In the genomic region with DNA sequence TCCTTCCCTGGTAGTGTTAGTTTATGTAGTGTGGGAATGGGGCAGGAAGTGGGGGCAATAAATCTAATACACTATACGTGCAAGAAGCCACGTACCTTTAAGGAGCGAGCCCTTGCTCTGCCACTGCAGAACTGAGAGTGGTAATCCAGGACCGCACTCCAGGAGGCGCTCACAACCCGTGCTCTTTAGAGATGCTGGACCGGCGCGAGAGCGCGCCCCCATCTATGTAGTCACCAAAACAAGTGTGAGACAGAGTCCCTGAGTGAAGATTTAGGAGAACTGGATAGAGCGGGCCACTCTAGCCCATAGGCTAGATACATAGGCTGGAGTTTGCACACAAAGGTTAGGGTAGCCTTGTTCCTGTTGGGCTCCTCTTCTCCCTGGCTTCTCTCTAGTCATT, we compare ENCODE assay signal across 9 mouse cellular contexts. TPM values are rescaled to one million over a fixed set of nuclear protein-coding genes. Genes with fewer than 3 reads are reported as not detected.
DNase-seq lines count a peak whose midpoint lies in the region; ATAC-seq and TF ChIP-seq lines count a peak whose summit lies in the region.
"Had no signal": no experiment of that assay in that cellular context is flagged by ENCODE, and none has a peak within 500 bp of the region (broad histone marks: within the 10 kb centered on the region; RNA-seq: fewer than 3 reads in every experiment).

No protein-coding gene starts in this region.

- peak; percentile 91 for TF ChIP-seq CTCF in ES-Bruce4 (IDR thresholded peaks at IDR 0.05; ENCODE audit: low read depth, low read length)

- TF ChIP-seq POLR2A in ES-Bruce4 (IDR thresholded peaks at IDR 0.05; ENCODE audit: insufficient read depth, low read length): no peak

- no peaks in the 10 kb centered on the region for H3K4me1 ChIP-seq in ES-Bruce4 (ENCODE audit: control insufficient read depth, insufficient read depth, low read length)
- H3K4me1 ChIP-seq in hindbrain, embryonic 11.5 days (replicated peaks; ENCODE audit: control insufficient read depth, insufficient read depth, low read length): no peaks in the 10 kb centered on the region

- DNase-seq in brain, adult 2 months (ENCODE audit: low read depth, low spot score): peak; percentile 88
- peak; percentile 51 for DNase-seq in fibroblast of lung, adult 2 months (ENCODE audit: low read depth)
- peak; percentile 85 for DNase-seq in hindbrain, embryonic 11.5 days (ENCODE audit: low spot score)
- peak; percentile 80 for DNase-seq in layer of hippocampus, adult 9-11 months
- peak; percentile 88 for DNase-seq in lung, postnatal 25 days (ENCODE audit: low spot score)
- peak; percentile 81 to 86 for DNase-seq in right cerebral cortex, postnatal 10 days (ENCODE audit: low spot score in 2 of 2)
- DNase-seq in urinary bladder, postnatal 14 days (ENCODE audit: low spot score): peak; percentile 86

- TF ChIP-seq EP300 in ES-Bruce4 (IDR thresholded peaks at IDR 0.05; ENCODE audit: insufficient read depth, low read depth, low read length): no peak

- no peak overlapping the region for H3K4me2 ChIP-seq in hindbrain, embryonic 11.5 days (replicated peaks; ENCODE audit: low read depth, low read length)
- H3K4me2 ChIP-seq: limb, embryonic 13.5 days had no signal

- no peak overlapping the region for H3K27ac ChIP-seq in ES-Bruce4 (ENCODE audit: insufficient read depth, low read length)
- H3K27ac ChIP-seq in hindbrain, embryonic 11.5 days (ENCODE audit: low read depth, low read length): no peak overlapping the region
- H3K27ac ChIP-seq: limb, embryonic 13.5 days had no signal

- H3K27me3 ChIP-seq in ES-Bruce4 (ENCODE audit: control insufficient read depth, insufficient read depth, low read length, poor library complexity, severe bottlenecking): no peaks in the 10 kb centered on the region
- H3K27me3 ChIP-seq in hindbrain, embryonic 11.5 days (ENCODE audit: control insufficient read depth, insufficient read depth, low read length): no peaks in the 10 kb centered on the region
- H3K27me3 ChIP-seq: limb, embryonic 13.5 days had no signal

- 0 out of 2 replicates have a peak, but pooled peaks have one; percentile 6 for ATAC-seq in hindbrain, embryonic 11.5 days (ENCODE audit: low FRiP score)

- H3K9ac ChIP-seq in ES-Bruce4 (ENCODE audit: low read depth, poor library complexity, severe bottlenecking): no peak overlapping the region
- no peak overlapping the region for H3K9ac ChIP-seq in hindbrain, embryonic 11.5 days (ENCODE audit: low read depth, low read length)
- H3K9ac ChIP-seq: limb, embryonic 13.5 days had no signal

- no peaks in the 10 kb centered on the region for H3K9me3 ChIP-seq in ES-Bruce4 (replicated peaks; ENCODE audit: control insufficient read depth, insufficient read depth, low read length, poor library complexity, severe bottlenecking)
- no peaks in the 10 kb centered on the region for H3K9me3 ChIP-seq in hindbrain, embryonic 11.5 days (ENCODE audit: control insufficient read depth, low read length)
- H3K9me3 ChIP-seq: limb, embryonic 13.5 days had no signal

- WGBS in hindbrain, embryonic 11.5 days: 11% methylated on average over 12 of the region's 12 CpGs

- H3K4me3 ChIP-seq in ES-Bruce4 (ENCODE audit: low read depth, low read length): no peak overlapping the region
- H3K4me3 ChIP-seq in hindbrain, embryonic 11.5 days (ENCODE audit: low read depth, low read length): no peak overlapping the region
- H3K4me3 ChIP-seq: limb, embryonic 13.5 days had no signal

- no peaks in the 10 kb centered on the region for H3K36me3 ChIP-seq in ES-Bruce4 (ENCODE audit: control insufficient read depth, insufficient read depth, low read length, poor library complexity, severe bottlenecking)
- no peaks in the 10 kb centered on the region for H3K36me3 ChIP-seq in hindbrain, embryonic 11.5 days (ENCODE audit: control insufficient read depth, insufficient read depth, low read length)

RNA-seq across cellular contexts. Expression of gene Flywch1, which starts 2.7 kb away (rescaled TPM):
- 32.9 and 34.2 TPM in 2 replicates for polyA plus RNA-seq in ES-Bruce4 (2011; ENCODE audit: insufficient read depth, insufficient read length, low read depth, missing spikeins)
- 127 and 135 TPM in 2 replicates for polyA plus RNA-seq in hindbrain, embryonic 11.5 days (2014; fragmentation: Nextera tagmentation; extraction: Ambion mirVana)

RNA-seq across cellular contexts. Expression of gene Flywch2, which starts 11.8 kb away (rescaled TPM):
- 10.7 and 13.1 TPM in 2 replicates for polyA plus RNA-seq in ES-Bruce4 (2011; ENCODE audit: insufficient read depth, insufficient read length, low read depth, missing spikeins)
- 27.7 and 30.5 TPM in 2 replicates for polyA plus RNA-seq in hindbrain, embryonic 11.5 days (2014; fragmentation: Nextera tagmentation; extraction: Ambion mirVana)

RNA-seq across cellular contexts. Expression of gene Srrm2, which starts 16.2 kb away (rescaled TPM):
- 552 and 560 TPM in 2 replicates for polyA plus RNA-seq in ES-Bruce4 (2011; ENCODE audit: insufficient read depth, insufficient read length, low read depth, missing spikeins)
- polyA plus RNA-seq in hindbrain, embryonic 11.5 days (2014; fragmentation: Nextera tagmentation; extraction: Ambion mirVana): 427 and 573 TPM in 2 replicates

RNA-seq across cellular contexts. Expression of gene Kremen2, which starts 28.5 kb away (rescaled TPM):
- 0.57 and 1.4 TPM in 2 replicates for polyA plus RNA-seq in ES-Bruce4 (2011; ENCODE audit: insufficient read depth, insufficient read length, low read depth, missing spikeins)
- polyA plus RNA-seq in hindbrain, embryonic 11.5 days (2014; fragmentation: Nextera tagmentation; extraction: Ambion mirVana): 2.0 and 2.6 TPM in 2 replicates

RNA-seq across cellular contexts. Expression of gene Paqr4, which starts 33.4 kb away (rescaled TPM):
- polyA plus RNA-seq in ES-Bruce4 (2011; ENCODE audit: insufficient read depth, insufficient read length, low read depth, missing spikeins): 2.4 and 2.7 TPM in 2 replicates
- polyA plus RNA-seq in hindbrain, embryonic 11.5 days (2014; fragmentation: Nextera tagmentation; extraction: Ambion mirVana): 28.0 and 28.9 TPM in 2 replicates
